Mouse (Mus musculus) left cerebral cortex, adult 9 months (tissue): ENCODE data around the gene Atg10.
A peak's percentile ranks its signal among the peaks of the same experiment; 100 is the strongest.
"Not testable (repeated sequence)": the region's sequence is repeated elsewhere in the genome, so short reads cannot be mapped to it uniquely, and the experiment has no call there.

ENCODE experiments used
- DNase-seq, 2 experiments: peaks; one replicate each; pipeline ENCODE4 v3.0.0; 2022; ENCODE audit warnings: low spot score in 2 of 2

Gene Atg10

DNA sequence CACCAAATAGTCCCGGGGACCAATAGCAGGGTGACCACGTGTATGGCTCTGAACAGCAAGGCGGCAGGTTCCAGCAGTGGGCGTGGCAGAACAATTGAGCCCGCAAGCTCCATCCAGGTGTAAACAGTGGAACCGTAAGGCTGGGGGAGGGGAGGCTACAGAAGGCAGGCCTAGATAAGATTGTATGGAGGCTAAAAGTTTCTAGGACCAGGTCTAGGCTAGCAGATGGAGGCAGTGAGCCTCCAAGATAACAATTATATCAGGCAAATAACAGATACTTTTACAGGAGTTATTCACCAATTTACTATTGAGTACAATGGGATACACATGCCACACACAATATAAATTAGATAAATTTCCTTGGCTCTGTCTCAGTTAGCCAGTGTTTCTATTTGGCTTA lies 284.6 kb downstream of the Atg10 start:
- DNase-seq: no peak

- no peak for DNase-seq
Measured at GRCm38 (mm10) chr13:90935852-90936251, 287.9 kb downstream of the Atg10 start.

GRCm38 (mm10) chr13:90933256-90933655 lies 290.5 kb downstream of the Atg10 start:
- DNase-seq: no peak

DNA sequence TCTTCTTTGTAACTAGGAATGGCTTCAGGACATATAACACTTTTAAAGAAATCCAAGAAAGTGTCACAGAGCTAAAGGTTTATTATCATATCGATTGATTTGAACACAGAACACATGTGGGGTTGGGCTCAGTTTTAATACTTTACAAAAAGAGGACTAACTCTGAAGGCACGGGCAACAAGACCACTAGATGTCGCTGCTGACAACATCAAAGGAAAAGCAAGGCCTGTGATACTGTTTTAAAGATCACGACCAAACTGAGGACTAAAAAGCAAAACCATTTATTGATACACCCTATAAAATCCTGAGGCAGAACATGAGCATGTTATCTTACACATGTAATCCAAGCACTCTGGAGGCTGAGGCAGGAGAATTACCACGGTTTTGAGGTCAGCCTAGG lies 293.9 kb downstream of the Atg10 start:
- DNase-seq: peak in 1 of 2 experiments; percentile 88

DNA sequence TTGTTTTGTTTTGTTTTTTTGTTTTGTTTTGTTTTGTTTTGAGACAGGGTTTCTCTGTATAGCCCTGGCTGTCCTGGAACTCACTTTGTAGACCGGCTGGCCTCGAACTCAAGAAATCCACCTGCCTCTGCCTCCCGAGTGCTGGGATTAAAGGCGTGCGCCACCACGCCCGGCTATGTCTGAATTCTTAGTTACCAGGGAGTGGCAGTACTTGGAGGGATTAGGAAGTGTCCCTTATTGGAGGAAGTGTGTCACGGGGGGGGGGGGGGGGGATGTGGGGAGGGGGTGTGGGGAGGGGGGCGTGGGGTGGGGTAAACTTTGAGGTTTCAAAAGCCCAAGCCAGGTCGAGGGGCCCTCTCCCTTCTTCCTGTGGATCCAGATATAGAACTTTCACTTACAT lies 295.5 kb downstream of the Atg10 start:
- DNase-seq: not testable (repeated sequence)

DNA sequence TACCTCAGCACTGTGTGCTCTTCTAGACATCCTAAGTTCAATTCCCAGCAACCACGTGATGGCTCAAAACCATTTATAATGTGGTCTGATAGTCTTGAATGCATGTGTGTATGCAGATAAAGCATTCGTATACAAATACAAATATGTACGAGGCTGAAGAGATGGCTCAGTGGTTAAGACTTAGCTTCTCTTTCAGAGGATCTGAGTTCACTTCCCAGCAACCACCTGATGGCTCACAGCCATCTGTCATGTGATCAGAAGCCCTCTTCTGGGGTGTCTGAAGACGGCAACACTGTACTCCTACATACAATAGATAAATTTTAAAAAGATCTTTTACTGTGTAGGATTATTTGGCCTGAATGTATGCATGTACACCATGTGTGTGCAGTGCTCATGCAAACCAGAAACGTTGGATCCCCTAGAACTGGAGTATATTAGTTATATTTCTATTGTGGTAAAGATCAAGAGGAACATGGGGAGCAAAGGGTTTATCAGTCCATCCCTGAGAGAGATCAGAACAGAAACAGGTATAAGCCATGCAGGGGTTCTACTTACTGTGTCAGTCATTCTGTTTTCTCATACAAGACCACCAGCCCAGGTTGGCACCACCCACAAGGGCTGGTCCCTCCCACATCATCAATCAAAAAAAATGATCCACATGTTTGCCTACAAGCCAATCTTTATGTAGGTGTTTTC lies 296.7 kb downstream of the Atg10 start:
- DNase-seq: no peak

- DNase-seq: no peak
Measured at GRCm38 (mm10) chr13:90926125-90926765, 297.5 kb downstream of the Atg10 start.

GRCm38 (mm10) chr13:90925191-90925590 lies 298.6 kb downstream of the Atg10 start:
- DNase-seq: no peak

- DNase-seq: no peak
Measured at GRCm38 (mm10) chr13:90924072-90924471, 299.7 kb downstream of the Atg10 start.

GRCm38 (mm10) chr13:90923617-90924016 lies 300.2 kb downstream of the Atg10 start:
- not testable (repeated sequence) for DNase-seq

- DNase-seq: peak; percentile 68 to 90
Measured at GRCm38 (mm10) chr13:90922751-90923612, 300.8 kb downstream of the Atg10 start, which contains the start of gene Rps23. Gene Rps23 (plus strand): TSS chr13:90922958.

- DNase-seq: no peak
Measured at GRCm38 (mm10) chr13:90914721-90915120, 309.0 kb downstream of the Atg10 start.

GRCm38 (mm10) chr13:90913675-90914192 lies 310.0 kb downstream of the Atg10 start:
- DNase-seq: peak in 1 of 2 experiments; percentile 17

- peak; percentile 44 to 48 for DNase-seq
Measured at GRCm38 (mm10) chr13:90912760-90913674, 310.8 kb downstream of the Atg10 start.

DNA sequence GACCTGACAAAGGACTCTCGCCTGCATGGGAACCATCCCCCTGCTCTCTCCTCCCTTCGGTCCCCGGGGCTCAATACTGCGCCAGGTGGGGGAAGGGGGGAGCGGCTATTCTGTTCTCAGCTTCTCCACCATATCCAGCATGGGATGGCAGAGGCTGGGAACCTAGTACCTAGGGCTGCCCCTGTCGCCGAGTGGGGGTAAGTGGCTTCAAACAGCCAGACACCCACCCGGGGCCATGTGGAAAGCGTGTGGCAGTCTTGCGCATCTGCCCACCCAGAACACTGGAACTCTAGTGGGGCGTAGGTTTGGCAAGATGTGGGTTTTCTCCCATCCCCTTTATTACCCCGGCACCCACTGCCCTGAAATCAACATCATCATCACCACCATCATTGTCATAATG lies 316.4 kb downstream of the Atg10 start:
- DNase-seq: no peak

- DNase-seq: peak in 1 of 2 experiments; percentile 33
Measured at GRCm38 (mm10) chr13:90905176-90905575, 318.6 kb downstream of the Atg10 start, which contains the start of gene Atp6ap1l. Gene Atp6ap1l (minus strand): TSS chr13:90905355.

- DNase-seq: no peak
Measured at GRCm38 (mm10) chr13:90896821-90897220, 326.9 kb downstream of the Atg10 start.

DNA sequence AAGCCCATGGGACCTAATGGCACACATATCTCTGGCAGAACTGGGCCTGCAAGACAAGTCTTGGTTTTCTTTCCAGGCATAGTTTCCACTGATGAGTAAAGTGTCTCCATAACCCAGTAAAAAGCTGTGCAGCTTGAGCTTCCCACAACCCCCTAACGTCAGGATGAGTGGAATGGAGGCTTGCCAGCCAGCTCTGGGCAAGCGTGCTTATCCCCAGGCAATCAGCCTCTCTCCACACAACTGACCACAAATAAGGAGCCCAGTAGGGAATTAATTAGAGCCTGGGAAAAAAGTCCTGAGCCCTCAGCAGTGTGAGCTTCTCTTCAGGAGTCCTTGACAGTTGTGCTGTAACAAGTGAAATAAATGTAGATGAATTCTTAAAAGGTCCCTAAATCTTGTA lies 327.7 kb downstream of the Atg10 start:
- peak in 1 of 2 experiments; percentile 37 for DNase-seq

- no peak for DNase-seq
Measured at GRCm38 (mm10) chr13:90894819-90895218, 328.9 kb downstream of the Atg10 start.

DNA sequence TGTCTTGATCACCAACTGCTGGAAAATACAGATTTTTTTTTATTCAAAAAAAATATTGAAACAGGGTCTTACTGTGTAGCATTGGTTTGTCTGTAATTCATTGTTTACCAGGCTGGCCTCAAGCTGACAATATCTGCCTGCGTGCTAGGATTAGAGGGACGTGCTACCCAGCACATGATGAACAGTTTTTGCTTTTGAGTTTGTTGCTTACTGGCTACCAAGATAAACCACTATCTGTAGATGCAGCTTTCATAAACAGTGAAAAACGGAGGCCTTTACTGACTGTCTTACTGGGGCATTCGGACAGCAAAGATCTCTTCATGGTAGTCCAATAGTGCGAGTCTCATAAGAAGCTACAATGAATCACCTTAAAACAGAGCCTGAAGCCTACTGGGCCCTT lies 333.7 kb downstream of the Atg10 start:
- no peak for DNase-seq

- peak in 1 of 2 experiments; percentile 81 for DNase-seq
Measured at GRCm38 (mm10) chr13:90886568-90886983, 337.2 kb downstream of the Atg10 start.
